ENCODE assay signal across 36 mouse cellular contexts in the genomic region with DNA sequence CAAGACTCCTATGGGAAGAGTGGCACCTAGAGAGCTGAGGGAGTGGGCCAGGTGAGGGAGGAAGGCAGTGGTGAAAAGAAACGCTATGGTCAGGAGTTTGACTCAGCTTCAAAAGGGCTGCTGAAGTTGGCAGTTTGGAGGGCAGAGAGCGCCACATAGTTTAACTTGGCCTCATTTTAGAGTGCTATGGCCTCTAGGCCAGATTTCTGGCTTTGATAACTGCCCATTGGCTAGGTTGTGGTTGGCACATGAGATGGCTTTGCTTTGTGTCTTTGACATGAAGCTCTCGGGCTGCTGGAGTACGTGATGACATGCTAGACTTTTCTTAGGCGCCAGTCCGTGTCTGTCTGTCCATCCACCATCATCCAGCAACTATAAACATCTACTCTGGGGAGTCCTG. TPM values are rescaled to one million over a fixed set of nuclear protein-coding genes. Genes with fewer than 3 reads are reported as not detected.
"Had no signal": no experiment of that assay in that cellular context is flagged by ENCODE, and none has a peak within 500 bp of the region (broad histone marks: within the 10 kb centered on the region; RNA-seq: fewer than 3 reads in every experiment).

No protein-coding gene starts in this region.

- H3K9me3 ChIP-seq: limb, embryonic 10.5 days; limb, embryonic 12.5 days; limb, embryonic 13.5 days; limb, embryonic 15.5 days; liver, embryonic 12.5 days; liver, embryonic 13.5 days; liver, embryonic 15.5 days; lung, embryonic 15.5 days; midbrain, embryonic 10.5 days; midbrain, embryonic 12.5 days; midbrain, embryonic 13.5 days; midbrain, embryonic 15.5 days; neural tube, embryonic 12.5 days had no signal

- H3K4me3 ChIP-seq: limb, embryonic 10.5 days; limb, embryonic 12.5 days; limb, embryonic 13.5 days; limb, embryonic 15.5 days; liver, embryonic 12.5 days; liver, embryonic 13.5 days; liver, embryonic 15.5 days; lung, embryonic 15.5 days; megakaryocyte, embryonic 14.5 days; midbrain, embryonic 10.5 days; midbrain, embryonic 12.5 days; midbrain, embryonic 13.5 days; midbrain, embryonic 15.5 days; myocyte; neural tube, embryonic 12.5 days had no signal

- H3K36me3 ChIP-seq: limb, embryonic 10.5 days; limb, embryonic 12.5 days; limb, embryonic 13.5 days; limb, embryonic 15.5 days; liver, embryonic 12.5 days; liver, embryonic 13.5 days; liver, embryonic 15.5 days; lung, embryonic 15.5 days; midbrain, embryonic 10.5 days; midbrain, embryonic 12.5 days; midbrain, embryonic 13.5 days; midbrain, embryonic 15.5 days; neural tube, embryonic 12.5 days had no signal

- DNase-seq: left cerebral cortex, postnatal 4 days; liver; liver, embryonic 13.5 days; lung, adult 18-20 months; lung, adult 2 months; lung, embryonic 14.5 days; lung, postnatal 10 days; lung, postnatal 14 days; lung, postnatal 36 days; lung, postnatal 4 days; midbrain, embryonic 14.5 days had no signal

- H3K27me3 ChIP-seq: limb, embryonic 12.5 days; limb, embryonic 13.5 days; limb, embryonic 15.5 days; liver, embryonic 13.5 days; liver, embryonic 15.5 days; lung, embryonic 15.5 days; midbrain, embryonic 12.5 days; midbrain, embryonic 13.5 days; midbrain, embryonic 15.5 days; neural tube, embryonic 12.5 days had no signal

- H3K4me2 ChIP-seq: limb, embryonic 12.5 days; limb, embryonic 13.5 days; limb, embryonic 15.5 days; liver, embryonic 11.5 days; liver, embryonic 12.5 days; liver, embryonic 13.5 days; liver, embryonic 15.5 days; lung, embryonic 14.5 days; lung, embryonic 15.5 days; midbrain, embryonic 11.5 days; midbrain, embryonic 12.5 days; midbrain, embryonic 13.5 days; midbrain, embryonic 15.5 days; neural tube, embryonic 12.5 days had no signal

- H3K4me1 ChIP-seq: limb, embryonic 12.5 days; limb, embryonic 15.5 days; liver, embryonic 12.5 days; liver, embryonic 13.5 days; liver, embryonic 15.5 days; lung, embryonic 15.5 days; midbrain, embryonic 10.5 days; midbrain, embryonic 12.5 days; midbrain, embryonic 13.5 days; midbrain, embryonic 15.5 days; neural tube, embryonic 12.5 days had no signal

- H3K27ac ChIP-seq: limb, embryonic 10.5 days; limb, embryonic 12.5 days; limb, embryonic 13.5 days; limb, embryonic 15.5 days; liver, embryonic 12.5 days; liver, embryonic 13.5 days; liver, embryonic 14.5 days; liver, embryonic 15.5 days; lung, embryonic 15.5 days; macrophage; midbrain, embryonic 10.5 days; midbrain, embryonic 12.5 days; midbrain, embryonic 13.5 days; midbrain, embryonic 15.5 days; neural tube, embryonic 12.5 days had no signal

- H3K9ac ChIP-seq: limb, embryonic 12.5 days; limb, embryonic 13.5 days; limb, embryonic 15.5 days; liver, embryonic 12.5 days; liver, embryonic 13.5 days; liver, embryonic 14.5 days; liver, embryonic 15.5 days; lung, embryonic 14.5 days; lung, embryonic 15.5 days; midbrain, embryonic 12.5 days; midbrain, embryonic 13.5 days; midbrain, embryonic 15.5 days; neural tube, embryonic 12.5 days had no signal

- ATAC-seq: liver, embryonic 12.5 days; lung, postnatal 0 days; midbrain, embryonic 13.5 days; midbrain, embryonic 15.5 days; midbrain, embryonic 16.5 days had no signal

RNA-seq across cellular contexts. Expression of gene Ccr7, which starts 5.4 kb away (rescaled TPM):
- total RNA-seq: left cerebral cortex, postnatal 10 days; left cerebral cortex, postnatal 14 days; left cerebral cortex, postnatal 36 days; left cerebral cortex, postnatal 4 days; megakaryocyte-erythroid progenitor cell, adult 5-6 weeks; midbrain, postnatal 0 days had no signal
- polyA plus RNA-seq: midbrain, embryonic 11.5 days; midbrain, embryonic 13.5 days; midbrain, embryonic 15.5 days; midbrain, postnatal 0 days had no signal
